Mouse (Mus musculus): ENCODE measurements at regions not wholly inside any gene's neighbourhood (a gene's known extent, or its start where the extent isn't known, plus 50 kb on each side); places are given as distances from the start of the nearest gene placed in this dataset.

DNA sequence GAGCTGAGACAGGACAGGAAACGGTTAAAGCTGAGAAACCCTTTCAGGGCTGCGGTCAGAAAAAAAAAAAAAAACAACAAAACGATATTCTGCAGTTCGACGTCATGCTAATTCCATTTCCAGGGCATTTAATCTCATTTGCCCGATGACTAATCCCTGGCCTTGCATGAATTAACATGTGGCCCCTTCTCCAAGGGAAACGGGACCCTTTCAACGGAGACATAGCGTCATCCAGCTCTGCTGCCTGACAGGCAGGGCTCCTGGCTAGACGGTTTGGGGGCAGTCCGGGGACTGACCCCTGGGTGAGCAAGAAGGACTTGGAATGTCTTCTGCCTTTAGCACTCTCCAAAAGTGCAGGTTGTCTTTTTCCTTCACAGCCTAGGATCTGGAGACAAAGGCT, 128.7 kb downstream of the Kif26a start:
- Histone ChIP-seq H3K9ac (ENCODE audit: insufficient read depth, low read depth, low read length, poor library complexity, severe bottlenecking) (no peak overlapping the region), H3K4me3 (ENCODE audit: insufficient read depth in 1 of 2, low read depth in 1 of 2, low read length in 2 of 2, poor library complexity in 1 of 2, severe bottlenecking in 1 of 2) (no peak overlapping the region), H3K36me3 (ENCODE audit: control insufficient read depth, insufficient read depth, low read length, poor library complexity, severe bottlenecking) (no peaks in the 10 kb centered on the region), H3K4me1 (ENCODE audit: control insufficient read depth in 2 of 2, insufficient read depth in 2 of 2, low read length in 2 of 2, poor library complexity in 1 of 2) (peaks cover 4 to 7% of the 10 kb centered on the region in 2 experiments; a peak in 2 of 4 replicates), H3K9me3 (ENCODE audit: control insufficient read depth, insufficient read depth, low read depth, low read length) (no peaks in the 10 kb centered on the region), H3K27ac (ENCODE audit: insufficient read depth, low read depth, low read length, poor library complexity, severe bottlenecking) (no peak overlapping the region)
- no peak for TF ChIP-seq ZC3H11A (IDR thresholded peaks at IDR 0.05; ENCODE audit: borderline replicate concordance, low read depth, low read length)
- no peak for TF ChIP-seq MAFK (IDR thresholded peaks at IDR 0.05; ENCODE audit: insufficient read depth, low read depth, low read length)
- no peak for TF ChIP-seq HCFC1 (IDR thresholded peaks at IDR 0.05; ENCODE audit: borderline replicate concordance, insufficient read depth, low read length)
- TF ChIP-seq ZNF384 (IDR thresholded peaks at IDR 0.05; ENCODE audit: low read depth, low read length): no peak
- no peak for TF ChIP-seq CHD2 (IDR thresholded peaks at IDR 0.05; ENCODE audit: low read depth, low read length)
- DNase-seq (ENCODE audit: low read depth, low spot score): no peak
- in situ Hi-C loops (cut with MboI; ENCODE audit: low sequenced_read_pairs in 2 of 2, unreplicated experiment in 2 of 2): no loop called here

DNA sequence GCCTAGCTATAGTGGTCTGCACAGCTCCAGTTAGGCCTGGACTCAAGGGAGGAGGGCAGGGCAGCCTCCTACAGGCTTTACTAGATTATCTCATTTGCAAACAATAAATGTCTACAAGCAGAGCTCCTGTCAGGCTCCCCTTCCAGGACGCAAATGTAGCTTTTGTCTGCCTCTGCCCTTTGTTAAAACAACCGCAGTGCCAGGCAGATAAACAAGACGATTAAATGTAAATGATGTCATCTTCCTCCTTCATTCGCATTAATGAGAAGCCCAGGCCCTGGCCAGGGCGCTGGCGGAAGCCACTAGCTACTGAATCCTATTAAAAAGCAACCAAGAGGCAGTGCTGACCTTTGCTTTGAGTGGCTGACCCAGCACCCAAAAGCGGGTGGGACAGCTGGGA, 130.6 kb downstream of the Kif26a start:
- Histone ChIP-seq H3K27ac (ENCODE audit: insufficient read depth, low read depth, low read length, poor library complexity, severe bottlenecking) (no peak overlapping the region), H3K36me3 (ENCODE audit: control insufficient read depth, insufficient read depth, low read length, poor library complexity, severe bottlenecking) (no peaks in the 10 kb centered on the region), H3K9ac (ENCODE audit: insufficient read depth, low read depth, low read length, poor library complexity, severe bottlenecking) (no peak overlapping the region), H3K9me3 (ENCODE audit: control insufficient read depth, insufficient read depth, low read depth, low read length) (no peaks in the 10 kb centered on the region), H3K4me1 (ENCODE audit: control insufficient read depth in 2 of 2, insufficient read depth in 2 of 2, low read length in 2 of 2, poor library complexity in 1 of 2) (peaks cover 4 to 7% of the 10 kb centered on the region in 2 experiments; a peak in 2 of 4 replicates), H3K4me3 (ENCODE audit: insufficient read depth in 1 of 2, low read depth in 1 of 2, low read length in 2 of 2, poor library complexity in 1 of 2, severe bottlenecking in 1 of 2) (no peak overlapping the region)
- DNase-seq (ENCODE audit: low read depth, low spot score): no peak
- in situ Hi-C loops (cut with MboI; ENCODE audit: low sequenced_read_pairs in 2 of 2, unreplicated experiment in 2 of 2): no loop called here
- no peak for TF ChIP-seq CHD2 (IDR thresholded peaks at IDR 0.05; ENCODE audit: low read depth, low read length)
- TF ChIP-seq MAFK (IDR thresholded peaks at IDR 0.05; ENCODE audit: insufficient read depth, low read depth, low read length): no peak
- no peak for TF ChIP-seq HCFC1 (IDR thresholded peaks at IDR 0.05; ENCODE audit: borderline replicate concordance, insufficient read depth, low read length)
- TF ChIP-seq ZC3H11A (IDR thresholded peaks at IDR 0.05; ENCODE audit: borderline replicate concordance, low read depth, low read length): no peak
- no peak for TF ChIP-seq ZNF384 (IDR thresholded peaks at IDR 0.05; ENCODE audit: low read depth, low read length)

DNA sequence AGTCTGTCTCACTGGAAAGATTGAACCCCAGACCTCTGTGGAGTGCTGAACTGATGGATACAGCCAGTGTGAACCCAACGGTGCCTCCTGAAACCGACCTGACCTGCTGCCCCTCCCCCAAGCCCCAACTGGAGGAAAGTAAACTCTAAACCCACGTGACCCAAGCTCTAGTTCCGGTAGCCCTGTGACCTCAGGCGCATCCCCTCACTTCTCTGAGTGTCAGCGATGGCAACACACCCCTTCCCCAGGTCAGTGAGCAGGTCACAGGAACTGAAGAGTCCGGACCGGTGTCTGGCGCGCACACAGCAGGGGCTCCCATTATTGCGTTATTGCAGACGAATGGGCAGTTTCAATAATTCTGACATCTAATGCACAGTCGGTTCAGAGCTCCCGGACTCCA, 131.5 kb downstream of the Kif26a start:
- in situ Hi-C loops (cut with MboI; ENCODE audit: low sequenced_read_pairs in 2 of 2, unreplicated experiment in 2 of 2): no loop called here
- no peaks in the 10 kb centered on the region for H3K36me3 ChIP-seq (ENCODE audit: control insufficient read depth, insufficient read depth, low read length, poor library complexity, severe bottlenecking)
- no peak for TF ChIP-seq CHD2 (IDR thresholded peaks at IDR 0.05; ENCODE audit: low read depth, low read length)
- no peak for TF ChIP-seq ZC3H11A (IDR thresholded peaks at IDR 0.05; ENCODE audit: borderline replicate concordance, low read depth, low read length)
- TF ChIP-seq ZNF384 (IDR thresholded peaks at IDR 0.05; ENCODE audit: low read depth, low read length): no peak
- TF ChIP-seq MAFK (IDR thresholded peaks at IDR 0.05; ENCODE audit: insufficient read depth, low read depth, low read length): no peak
- no peak for TF ChIP-seq HCFC1 (IDR thresholded peaks at IDR 0.05; ENCODE audit: borderline replicate concordance, insufficient read depth, low read length)
- H3K4me3 ChIP-seq (ENCODE audit: insufficient read depth in 1 of 2, low read depth in 1 of 2, low read length in 2 of 2, poor library complexity in 1 of 2, severe bottlenecking in 1 of 2): no peak overlapping the region
- peak; percentile 13 for DNase-seq (ENCODE audit: low read depth, low spot score)
- peaks cover 4 to 7% of the 10 kb centered on the region in 2 experiments; a peak in 2 of 4 replicates for H3K4me1 ChIP-seq (ENCODE audit: control insufficient read depth in 2 of 2, insufficient read depth in 2 of 2, low read length in 2 of 2, poor library complexity in 1 of 2)
- no peaks in the 10 kb centered on the region for H3K9me3 ChIP-seq (ENCODE audit: control insufficient read depth, insufficient read depth, low read depth, low read length)
- no peak overlapping the region for H3K27ac ChIP-seq (ENCODE audit: insufficient read depth, low read depth, low read length, poor library complexity, severe bottlenecking)
- no peak overlapping the region for H3K9ac ChIP-seq (ENCODE audit: insufficient read depth, low read depth, low read length, poor library complexity, severe bottlenecking)

DNA sequence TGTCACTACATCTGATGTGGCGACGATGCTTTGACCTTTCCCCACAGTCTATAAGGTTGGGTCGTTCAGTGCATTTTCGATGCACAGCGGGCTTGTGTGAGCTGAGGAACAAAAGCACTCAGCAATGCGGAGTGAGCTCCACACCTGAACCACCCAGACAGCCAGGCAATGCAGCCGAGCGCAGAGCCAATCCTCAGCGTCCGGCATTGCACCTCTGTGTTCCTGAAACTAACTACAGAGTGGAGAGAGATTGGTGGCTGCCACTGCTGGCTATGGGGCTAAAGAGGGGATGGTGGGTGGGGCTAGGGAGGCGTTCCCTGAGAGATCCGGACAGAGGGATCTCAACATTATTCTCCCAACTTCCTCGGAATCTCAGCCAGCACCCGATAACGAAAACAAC, 139.1 kb downstream of the Kif26a start:
- TF ChIP-seq MAFK (IDR thresholded peaks at IDR 0.05; ENCODE audit: insufficient read depth, low read depth, low read length) (no peak), CHD2 (IDR thresholded peaks at IDR 0.05; ENCODE audit: low read depth, low read length) (no peak), ZNF384 (IDR thresholded peaks at IDR 0.05; ENCODE audit: low read depth, low read length) (no peak), ZC3H11A (IDR thresholded peaks at IDR 0.05; ENCODE audit: borderline replicate concordance, low read depth, low read length) (no peak), HCFC1 (IDR thresholded peaks at IDR 0.05; ENCODE audit: borderline replicate concordance, insufficient read depth, low read length) (no peak)

DNA sequence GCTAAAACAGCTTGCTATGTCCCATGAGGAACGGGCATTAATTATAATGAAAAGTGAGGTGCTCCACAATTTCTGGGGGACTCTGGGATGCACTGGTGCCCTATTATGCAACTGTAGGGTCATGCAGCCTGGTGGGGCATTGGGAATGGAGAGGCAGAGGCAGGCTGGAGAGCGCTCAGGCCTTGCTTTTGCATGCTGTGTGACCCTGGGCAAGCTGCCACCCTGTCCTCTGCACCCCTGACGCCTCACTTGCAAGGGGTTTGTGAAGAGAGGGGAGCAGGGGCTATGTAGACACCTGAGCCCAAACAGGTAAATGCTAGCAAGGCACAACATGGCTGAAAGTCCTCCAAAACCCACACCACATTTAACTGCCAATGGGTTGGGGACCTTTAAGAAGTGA, 142.8 kb downstream of the Kif26a start:
- TF ChIP-seq CHD2 (IDR thresholded peaks at IDR 0.05; ENCODE audit: low read depth, low read length) (no peak), MAFK (IDR thresholded peaks at IDR 0.05; ENCODE audit: insufficient read depth, low read depth, low read length) (no peak), ZNF384 (IDR thresholded peaks at IDR 0.05; ENCODE audit: low read depth, low read length) (no peak)
- H3K9ac ChIP-seq (ENCODE audit: insufficient read depth, low read depth, low read length, poor library complexity, severe bottlenecking): no peak overlapping the region
- in situ Hi-C loops (cut with MboI; ENCODE audit: low sequenced_read_pairs in 2 of 2, unreplicated experiment in 2 of 2): no loop called here

More for the DNA sequence above, 139.1 kb downstream of the Kif26a start:
- H3K4me3 ChIP-seq (ENCODE audit: insufficient read depth in 1 of 2, low read depth in 1 of 2, low read length in 2 of 2, poor library complexity in 1 of 2, severe bottlenecking in 1 of 2): no peak overlapping the region; a peak in 1 of 4 replicates
- in situ Hi-C loops (cut with MboI; ENCODE audit: low sequenced_read_pairs in 2 of 2, unreplicated experiment in 2 of 2): no loop called here
- no peak for DNase-seq (ENCODE audit: low read depth, low spot score)
- no peaks in the 10 kb centered on the region for H3K36me3 ChIP-seq (ENCODE audit: control insufficient read depth, insufficient read depth, low read length, poor library complexity, severe bottlenecking)
- no peak overlapping the region for H3K27ac ChIP-seq (ENCODE audit: insufficient read depth, low read depth, low read length, poor library complexity, severe bottlenecking)
- H3K9ac ChIP-seq (ENCODE audit: insufficient read depth, low read depth, low read length, poor library complexity, severe bottlenecking): no peak overlapping the region
- no peaks in the 10 kb centered on the region for H3K9me3 ChIP-seq (ENCODE audit: control insufficient read depth, insufficient read depth, low read depth, low read length)
- no peaks in the 10 kb centered on the region for H3K4me1 ChIP-seq (ENCODE audit: control insufficient read depth in 2 of 2, insufficient read depth in 2 of 2, low read length in 2 of 2, poor library complexity in 1 of 2)

More for the DNA sequence above, 142.8 kb downstream of the Kif26a start:
- H3K27ac ChIP-seq (ENCODE audit: insufficient read depth, low read depth, low read length, poor library complexity, severe bottlenecking): no peak overlapping the region
- no peak for DNase-seq (ENCODE audit: low read depth, low spot score)
- no peaks in the 10 kb centered on the region for H3K9me3 ChIP-seq (ENCODE audit: control insufficient read depth, insufficient read depth, low read depth, low read length)
- no peaks in the 10 kb centered on the region for H3K4me1 ChIP-seq (ENCODE audit: control insufficient read depth in 2 of 2, insufficient read depth in 2 of 2, low read length in 2 of 2, poor library complexity in 1 of 2)
- no peaks in the 10 kb centered on the region for H3K36me3 ChIP-seq (ENCODE audit: control insufficient read depth, insufficient read depth, low read length, poor library complexity, severe bottlenecking)
- no peak overlapping the region for H3K4me3 ChIP-seq (ENCODE audit: insufficient read depth in 1 of 2, low read depth in 1 of 2, low read length in 2 of 2, poor library complexity in 1 of 2, severe bottlenecking in 1 of 2)

All from ES-E14 (cell line).